Mouse (Mus musculus) erythroblast, embryonic 14.5 days (primary cell): ENCODE measurements around the gene Olfr554.

Experiments used
- GATA1 ChIP-seq: IDR thresholded peaks from 2 replicates; pipeline ENCODE4 v1.6.1; 2012; ENCODE audit warnings: low read length, inconsistent platforms, mixed read lengths
- TAL1 ChIP-seq: IDR thresholded peaks from 3 replicates; pipeline ENCODE4 v1.6.1; 2012; ENCODE audit warnings: low read length, inconsistent platforms, mixed read lengths

DNA sequence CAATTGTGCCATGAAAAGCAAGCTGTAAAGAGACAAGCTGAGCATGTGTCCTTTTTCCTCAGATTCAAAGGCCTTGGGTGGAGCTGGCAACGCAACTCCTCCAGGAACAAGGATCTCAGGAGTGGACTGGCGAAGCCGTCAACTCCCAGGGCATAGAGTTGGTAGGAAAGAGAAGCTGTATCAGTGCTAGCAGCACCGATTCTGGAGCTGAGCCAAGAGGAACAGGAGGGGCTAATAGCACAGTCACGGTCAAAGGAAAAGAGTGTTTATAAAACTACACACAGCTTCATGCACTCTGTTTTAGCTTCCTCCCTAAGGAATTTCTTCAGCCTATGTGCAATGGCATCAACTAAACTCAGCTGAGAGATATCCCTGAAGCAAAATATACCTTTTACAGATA lies 18.6 kb upstream of the Olfr554 start:
- no peak for TF ChIP-seq GATA1
- TF ChIP-seq TAL1 = no peak
